Mouse (Mus musculus): Measurements from ENCODE around the gene Klrb1f. TPM values are rescaled to one million over a fixed set of nuclear protein-coding genes. Genes with fewer than 3 reads are reported as not detected.
"Not testable (repeated sequence)": the region's sequence is repeated elsewhere in the genome, so short reads cannot be mapped to it uniquely, and the experiment has no call there.

Klrb1f gene
- not detected for total RNA-seq (2021)
- long read RNA-seq, experiment 1 = 0 reads
- long read RNA-seq, experiment 2 = 0 reads

DNA sequence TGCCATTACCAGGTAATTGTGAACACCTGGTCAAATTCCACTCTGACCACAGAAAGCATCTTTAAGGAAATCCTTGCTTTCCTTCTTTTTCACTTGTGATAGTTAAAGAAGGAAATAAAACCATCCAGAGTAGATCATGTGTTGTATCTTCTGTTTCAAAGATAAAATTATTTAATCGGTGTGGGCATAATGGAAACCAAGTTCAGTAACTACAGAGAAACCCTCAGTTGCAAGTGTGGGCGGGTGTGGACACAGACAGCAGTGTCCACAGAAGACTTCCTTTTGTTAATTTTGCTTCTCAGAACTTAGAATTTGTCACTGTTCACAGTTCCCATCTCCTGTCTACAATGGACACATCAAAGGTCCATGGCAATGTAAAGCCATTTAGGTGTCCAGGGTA, at the start of gene Klrb1f:
Gene Klrb1f (plus strand): TSS at position 301 of the 400 bp plus-strand sequence.
- no peak for DNase-seq

DNA sequence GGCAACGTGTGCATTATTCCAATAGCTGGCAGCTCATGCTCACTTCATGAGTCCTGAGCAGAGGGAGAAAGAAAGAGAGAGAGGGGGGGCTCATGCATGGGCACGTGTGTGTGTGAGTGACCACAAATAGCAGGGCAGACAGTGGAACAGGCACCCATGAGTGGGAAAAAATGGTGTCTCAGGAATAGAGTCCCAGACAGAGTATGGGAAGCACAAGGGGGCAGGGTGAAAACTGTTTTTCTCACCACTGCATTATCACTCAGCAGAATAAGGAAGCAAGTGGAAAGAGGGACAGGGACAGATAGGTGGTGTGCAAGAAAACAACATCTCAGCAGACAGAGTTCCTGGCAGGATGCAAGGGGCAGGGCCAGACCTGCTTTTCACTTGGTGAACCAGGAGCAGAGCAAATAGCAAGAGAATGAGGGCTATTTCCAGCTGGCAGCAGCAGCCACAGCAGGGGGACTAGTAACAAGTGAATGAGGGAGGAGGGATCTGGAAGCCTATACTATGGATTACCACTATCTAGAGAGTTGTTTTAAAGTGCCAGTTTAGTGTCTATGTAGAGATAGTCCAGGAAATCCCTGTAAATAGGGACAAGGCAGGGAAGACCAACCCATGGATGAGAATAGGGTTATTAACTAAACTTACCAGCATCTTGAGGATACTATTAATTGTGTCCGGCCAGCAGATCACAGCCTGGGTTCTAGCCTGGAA, 49.5 kb upstream of the Klrb1f start:
- no peak for DNase-seq

DNA sequence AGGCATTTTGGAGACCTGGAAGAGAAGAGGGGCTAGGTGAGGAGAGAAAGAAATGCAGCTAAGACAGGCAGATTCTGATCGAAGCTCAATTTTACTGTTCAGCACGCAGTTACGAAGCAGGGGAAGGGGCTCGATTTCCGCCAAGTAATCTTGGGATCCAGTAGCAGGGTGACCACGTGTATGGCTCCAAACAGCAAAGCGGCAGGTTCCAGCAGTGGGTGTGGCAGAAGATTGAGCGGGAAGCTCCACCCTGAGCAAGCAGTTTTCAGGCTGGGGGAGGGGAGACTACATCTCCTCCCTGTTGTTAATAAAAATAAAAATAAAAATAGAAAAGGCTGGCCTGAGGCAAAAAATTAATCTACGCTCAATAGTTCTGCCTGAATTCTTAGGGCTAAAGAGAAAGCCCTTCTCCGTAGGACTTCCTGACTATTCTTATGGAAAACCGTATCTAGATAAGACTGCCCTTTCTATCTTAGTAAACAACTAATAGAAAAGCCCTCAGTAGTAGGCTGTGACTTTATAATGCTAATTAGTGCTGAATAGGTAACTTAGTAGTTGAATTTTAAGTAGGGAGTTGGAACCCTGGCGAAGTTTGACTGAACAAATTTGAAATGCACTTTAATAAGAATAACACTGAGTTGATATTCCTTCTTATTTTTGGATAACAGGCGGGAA, 48.8 kb upstream of the Klrb1f start:
- DNase-seq = peak in 1 of 2 experiments; percentile 37

DNA sequence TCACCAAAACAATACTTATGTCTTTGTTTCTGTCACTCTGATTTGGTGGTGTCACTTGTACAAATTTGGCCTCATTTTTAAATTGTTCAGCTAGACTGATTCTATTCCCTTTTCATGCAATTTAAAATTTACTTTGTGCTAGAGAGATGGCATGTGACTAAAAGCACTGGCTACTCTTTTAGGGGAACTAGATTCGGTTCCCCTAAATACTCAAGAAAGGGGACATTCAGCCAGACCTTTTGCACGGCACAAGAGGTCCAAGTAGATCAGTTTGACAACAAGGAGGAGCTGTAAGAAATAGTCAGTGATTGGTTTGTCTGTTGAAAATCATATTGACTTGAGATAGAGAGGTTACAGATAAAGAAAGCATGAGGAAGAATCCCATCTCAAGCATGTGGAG, 44.3 kb upstream of the Klrb1f start:
- DNase-seq = no peak

DNA sequence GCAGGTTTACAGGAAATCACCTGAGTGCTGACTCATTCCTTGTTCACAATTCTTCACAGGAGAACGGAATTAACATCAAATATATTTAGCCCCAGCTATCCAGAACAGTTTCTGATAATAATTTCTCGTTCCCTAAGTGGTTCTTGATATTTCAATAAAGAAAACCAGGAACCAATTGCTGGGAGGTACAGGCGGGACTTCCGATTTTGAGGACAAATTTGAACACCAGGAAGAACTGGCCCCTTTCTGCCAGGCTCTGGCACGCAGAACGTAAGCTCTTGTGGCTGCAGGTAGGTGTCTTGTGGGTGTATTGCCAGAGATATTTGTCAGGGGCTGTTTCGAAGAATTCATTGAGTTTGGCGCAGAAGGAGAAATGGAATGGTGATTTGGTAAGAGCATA, 37.1 kb upstream of the Klrb1f start:
- no peak for DNase-seq

DNA sequence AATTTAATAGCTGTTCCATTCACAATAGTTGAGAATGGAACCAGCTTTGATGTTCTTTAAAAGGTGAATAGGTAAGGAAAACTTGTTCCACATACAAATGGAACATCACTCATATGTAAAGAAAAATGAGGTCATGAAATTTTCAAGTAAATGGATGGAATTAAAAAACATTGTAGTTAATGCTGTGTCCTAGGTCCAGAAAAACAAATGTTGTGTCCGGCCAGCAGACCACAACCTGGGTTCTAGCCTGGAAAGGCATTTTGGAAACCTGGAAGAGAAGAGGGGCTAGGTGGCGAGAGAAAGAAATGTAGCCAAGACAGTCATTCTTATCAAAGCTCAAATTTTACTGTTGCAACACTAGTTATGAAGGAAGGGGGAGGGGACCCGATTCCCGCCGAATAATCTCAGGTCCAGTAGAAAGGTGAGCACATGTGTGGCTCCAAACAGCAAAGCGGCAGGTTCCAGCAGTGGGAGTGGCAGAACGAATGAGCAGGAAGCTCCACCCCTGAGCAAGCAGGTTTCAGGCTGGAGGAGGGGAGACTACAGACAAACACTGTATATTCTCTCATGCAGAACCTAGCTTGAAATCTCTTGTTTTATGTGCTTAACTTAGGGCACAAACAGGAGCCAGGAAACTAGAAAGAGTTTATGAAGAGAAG, 35.7 kb upstream of the Klrb1f start:
- not testable (repeated sequence) for DNase-seq

DNA sequence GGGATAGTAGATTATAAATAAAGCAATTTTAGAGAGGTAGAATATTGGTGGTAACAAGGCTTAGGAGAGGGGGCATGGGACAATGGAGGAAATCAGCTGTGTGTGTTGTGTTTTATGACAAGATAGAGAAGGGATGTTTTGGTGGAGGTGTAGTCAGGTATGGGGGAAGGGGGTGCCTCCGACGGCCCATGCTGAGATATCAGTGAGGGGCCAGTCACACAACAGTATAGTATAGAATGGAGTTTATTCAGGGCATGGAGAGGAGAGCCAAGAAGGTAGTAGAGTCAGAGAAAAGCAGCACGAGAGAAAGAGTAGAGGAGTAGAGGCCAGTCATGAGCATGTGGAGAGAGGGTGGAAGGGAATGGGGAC, 35.2 kb upstream of the Klrb1f start:
- DNase-seq = no peak

DNA sequence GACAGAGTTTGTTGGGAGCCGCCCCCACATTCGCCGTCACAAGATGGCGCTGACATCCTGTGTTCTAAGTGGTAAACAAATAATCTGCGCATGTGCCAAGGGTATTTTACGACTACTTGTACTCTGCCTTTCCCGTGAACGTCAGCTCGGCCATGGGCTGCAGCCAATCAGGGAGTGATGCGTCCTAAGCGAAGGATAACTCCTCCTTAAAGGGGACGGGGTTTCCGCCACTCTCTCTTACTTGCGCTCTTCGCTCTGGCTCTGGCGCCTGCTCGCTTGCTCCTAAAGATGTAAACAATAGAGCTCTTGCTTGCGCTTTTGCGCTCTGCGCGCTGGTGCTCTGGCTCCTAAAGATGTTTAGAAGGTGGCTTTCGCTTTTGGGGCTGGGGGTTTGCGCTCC, 33.7 kb upstream of the Klrb1f start:
- DNase-seq = not testable (repeated sequence)

DNA sequence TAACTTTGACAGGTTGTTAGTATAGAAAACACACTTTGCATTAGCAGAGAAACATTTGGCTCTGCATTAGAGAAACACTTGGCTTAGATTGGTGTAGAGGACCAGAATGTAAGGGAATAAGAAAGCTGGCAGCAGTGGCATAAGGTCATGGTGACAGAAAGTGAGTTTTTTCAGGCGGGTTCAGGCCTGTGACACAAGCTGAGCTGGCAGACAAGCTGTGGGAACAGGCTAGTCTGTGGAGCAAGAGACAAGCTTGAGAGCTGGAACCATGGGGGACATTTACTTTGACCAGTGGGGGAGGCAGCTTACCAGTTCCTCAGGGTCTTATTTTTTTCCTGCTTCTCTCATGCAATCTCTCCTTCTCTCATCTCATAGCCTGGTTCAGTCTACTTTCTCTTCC, 32.7 kb upstream of the Klrb1f start:
- DNase-seq = no peak

DNA sequence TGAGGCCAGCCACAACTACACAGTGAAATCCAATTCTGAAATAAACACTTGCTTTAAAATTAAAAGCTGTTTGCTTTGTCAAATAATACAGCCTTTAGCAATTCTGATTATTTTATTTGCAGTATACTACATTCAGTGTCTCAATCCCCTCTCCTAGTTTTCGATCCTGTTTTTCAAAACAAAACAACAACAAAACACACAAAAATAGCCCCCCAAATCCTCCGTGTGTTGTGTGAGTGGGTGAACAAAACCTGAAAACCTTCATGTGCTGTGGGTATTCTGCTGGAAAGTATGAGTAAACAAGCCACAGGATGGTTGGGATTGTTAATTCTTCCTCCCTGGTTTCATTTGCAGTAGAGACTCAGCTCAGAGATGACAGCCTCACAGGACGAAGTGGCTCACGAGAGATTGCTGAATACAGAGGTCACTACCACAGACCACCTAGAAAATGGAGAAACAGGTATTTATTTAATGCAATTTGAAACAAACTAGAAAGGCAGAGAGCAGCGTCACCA, 31.9 kb upstream of the Klrb1f start:
- no peak for DNase-seq

DNA sequence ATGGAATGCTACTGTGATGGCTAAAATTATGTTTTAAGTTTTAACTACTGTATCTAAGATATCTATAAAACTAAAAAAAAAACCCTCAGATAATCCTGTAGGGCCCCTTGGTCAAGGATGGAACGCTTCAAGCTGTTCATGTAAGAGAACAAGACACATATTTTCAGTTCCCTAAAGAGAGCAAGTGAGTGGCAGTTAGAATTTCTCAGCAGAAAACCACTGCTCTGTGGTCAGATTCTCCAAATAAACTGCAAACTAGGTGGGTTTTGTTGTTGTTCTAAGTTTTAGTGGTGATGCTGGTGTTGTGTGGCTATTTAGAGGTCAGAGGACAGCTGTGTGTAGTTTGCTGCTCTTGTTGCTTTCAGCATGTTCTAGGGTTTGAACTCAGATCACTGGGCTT, 31.3 kb upstream of the Klrb1f start:
- DNase-seq = no peak

DNA sequence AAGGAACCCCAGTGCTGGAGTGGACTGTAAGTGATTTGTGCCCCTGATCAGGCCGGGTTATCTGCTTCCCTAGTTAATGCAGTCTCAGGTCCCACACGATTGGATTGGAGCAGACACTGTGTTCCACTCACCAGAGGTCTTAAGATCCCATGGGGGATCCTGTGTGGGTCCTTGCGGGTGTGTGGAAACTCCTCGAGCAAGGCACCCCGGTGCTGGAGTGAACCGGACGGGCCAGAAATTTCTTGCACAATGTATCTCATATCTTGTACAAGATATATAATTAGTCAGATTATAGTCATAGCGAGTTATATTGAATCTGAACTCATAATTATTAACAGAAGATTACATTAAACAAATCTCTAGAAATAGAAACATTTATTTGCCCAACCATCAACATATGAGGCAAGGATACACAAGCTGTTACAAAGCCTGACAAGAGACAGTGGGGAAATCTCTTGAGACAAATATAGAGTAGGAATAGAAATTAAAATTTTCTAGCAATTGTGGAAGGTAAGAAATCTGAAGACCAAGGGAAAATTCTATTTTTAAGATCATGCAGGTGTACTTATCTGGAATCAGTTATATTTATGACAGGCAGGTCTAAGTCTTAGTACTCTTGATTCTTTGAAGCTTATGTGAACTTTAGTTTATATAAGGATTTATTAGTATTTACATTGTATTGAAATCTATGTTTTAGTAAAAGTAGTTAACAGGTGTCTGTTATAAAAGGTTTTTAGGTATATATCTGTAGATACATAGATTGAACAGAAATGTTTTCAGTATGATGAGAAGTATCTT, 18.1 kb upstream of the Klrb1f start:
- DNase-seq = no peak

DNA sequence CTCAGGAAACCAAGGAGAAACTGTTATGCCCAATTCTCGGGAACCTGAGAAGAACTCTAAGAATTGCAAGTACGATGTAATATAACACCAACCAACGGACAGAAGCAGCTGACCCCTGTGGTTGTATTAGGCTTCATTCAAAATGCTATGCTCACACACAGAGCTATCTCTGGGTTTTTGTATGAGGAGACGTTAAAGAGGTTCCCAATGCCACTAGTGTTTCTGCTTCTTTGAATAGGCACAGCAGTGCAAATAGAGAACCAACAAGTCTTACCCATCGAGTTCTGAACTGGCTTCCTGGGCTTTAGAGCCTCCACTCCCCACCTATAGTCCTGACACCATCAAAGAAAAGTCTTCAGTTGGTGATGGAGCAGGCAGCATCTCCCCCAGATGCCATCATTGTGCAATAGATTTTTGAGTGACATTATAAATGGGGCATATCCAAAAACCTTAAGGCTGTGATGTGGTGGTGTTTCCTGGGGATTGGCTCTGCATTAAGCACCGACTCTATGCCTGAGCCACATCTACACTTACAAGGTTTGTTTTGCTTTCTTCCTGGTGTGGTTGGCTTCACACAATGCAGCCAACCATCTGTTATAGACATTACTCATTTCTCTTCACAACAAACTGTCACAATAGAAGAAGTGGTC, 15.4 kb upstream of the Klrb1f start:
- DNase-seq = no peak

DNA sequence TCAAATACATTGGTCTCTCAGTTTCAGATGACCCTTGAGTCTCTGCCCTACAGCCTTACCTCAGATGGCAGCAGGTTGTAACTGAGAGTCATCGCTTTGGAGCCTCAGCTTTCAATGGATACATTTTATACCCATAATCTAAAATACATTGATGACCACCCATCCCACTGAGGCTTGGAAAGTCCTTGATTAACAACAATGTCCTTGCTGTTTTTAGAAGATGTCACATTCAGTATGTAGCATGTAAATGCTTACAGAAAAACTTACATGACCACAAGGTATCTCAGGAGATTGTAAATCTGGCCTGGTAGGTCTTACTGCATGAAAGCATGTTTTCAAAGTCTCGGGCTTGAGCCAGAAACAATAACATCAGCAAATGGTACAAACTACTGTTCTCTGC, 14.7 kb upstream of the Klrb1f start:
- DNase-seq = no peak

DNA sequence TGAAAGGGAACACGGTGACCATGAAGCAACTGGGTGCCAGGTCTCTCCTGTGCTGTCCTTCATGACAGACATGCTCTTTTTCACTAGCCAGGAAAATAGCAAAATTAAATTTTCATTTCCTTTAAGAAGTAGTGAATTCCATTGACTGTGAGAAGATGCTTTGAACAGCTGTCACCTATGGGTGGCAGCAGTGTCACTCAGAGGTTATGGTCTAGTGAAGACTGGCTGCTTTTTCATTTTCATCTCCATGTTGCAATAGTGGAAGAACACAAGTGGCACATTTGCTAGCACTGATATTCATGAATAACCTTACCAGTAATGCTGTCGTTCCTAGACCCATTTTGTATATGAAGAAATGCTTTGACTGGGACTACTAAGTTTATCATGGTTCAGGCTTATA, 12.3 kb upstream of the Klrb1f start:
- peak in 1 of 2 experiments; percentile 17 for DNase-seq

DNA sequence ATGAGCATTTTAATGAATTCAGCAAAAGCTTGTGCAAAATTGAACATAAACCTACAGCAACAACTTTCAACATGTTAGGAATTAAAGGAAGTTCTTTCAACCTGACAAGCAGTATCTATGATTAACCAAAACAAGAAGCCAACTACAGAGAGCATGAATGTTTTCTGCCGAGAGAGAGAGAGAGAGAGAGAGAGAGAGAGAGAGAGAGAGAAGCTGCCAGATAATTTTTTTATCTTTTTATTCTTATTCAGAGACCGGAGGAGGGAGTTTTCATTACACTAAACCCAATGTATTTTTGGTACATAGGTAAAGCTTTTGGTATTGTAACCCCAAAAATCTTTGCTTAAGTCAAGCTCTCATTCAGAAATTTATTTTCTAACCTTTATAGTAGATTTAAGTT, 10.7 kb upstream of the Klrb1f start:
- DNase-seq = no peak

DNA sequence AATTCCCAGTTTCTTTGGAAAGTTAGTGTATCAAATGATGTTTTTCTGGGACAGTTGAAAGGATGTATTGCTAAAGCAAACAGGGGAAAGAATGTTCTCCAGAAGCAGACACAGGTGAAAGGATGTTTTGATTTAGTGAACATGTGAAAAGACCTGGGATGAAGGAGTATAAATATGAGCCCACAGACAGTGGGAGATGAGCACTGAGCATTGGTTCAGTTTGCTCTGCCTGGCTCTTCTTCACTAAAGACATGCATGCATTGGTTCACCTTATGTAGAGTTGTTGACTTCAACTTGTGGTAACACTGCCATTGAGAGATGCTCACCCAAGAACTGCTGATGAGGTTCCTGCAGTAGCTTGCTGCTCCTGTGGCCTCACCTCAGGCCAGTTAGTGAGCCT, 9.4 kb upstream of the Klrb1f start:
- no peak for DNase-seq

DNA sequence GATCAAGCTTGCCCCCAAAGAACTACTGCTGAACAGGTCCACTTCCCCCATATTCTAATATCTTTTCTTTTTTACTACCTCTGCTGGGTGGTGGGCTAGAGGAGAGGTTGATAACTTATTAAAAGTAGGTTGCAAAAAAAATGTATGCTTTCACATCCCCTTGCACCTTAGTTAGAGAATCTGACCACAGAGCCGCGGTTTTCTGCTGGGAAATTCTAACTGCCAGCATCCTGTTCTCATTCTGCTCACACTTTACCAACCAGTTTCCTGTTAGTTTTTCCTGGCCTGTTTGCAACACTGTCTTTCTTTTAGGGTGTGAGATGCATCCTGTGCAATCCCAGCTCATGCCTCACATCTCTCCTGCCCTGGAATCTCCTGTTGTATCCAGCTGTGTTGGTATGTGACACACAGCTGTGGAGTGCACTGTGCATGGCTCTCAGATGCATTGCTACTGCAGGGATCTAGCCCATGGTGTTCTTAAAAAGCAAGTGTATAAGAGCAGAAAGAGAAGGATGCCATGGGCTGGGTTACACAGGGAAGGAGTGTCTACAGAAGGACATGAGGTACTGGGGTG, 8.7 kb upstream of the Klrb1f start:
- no peak for DNase-seq

DNA sequence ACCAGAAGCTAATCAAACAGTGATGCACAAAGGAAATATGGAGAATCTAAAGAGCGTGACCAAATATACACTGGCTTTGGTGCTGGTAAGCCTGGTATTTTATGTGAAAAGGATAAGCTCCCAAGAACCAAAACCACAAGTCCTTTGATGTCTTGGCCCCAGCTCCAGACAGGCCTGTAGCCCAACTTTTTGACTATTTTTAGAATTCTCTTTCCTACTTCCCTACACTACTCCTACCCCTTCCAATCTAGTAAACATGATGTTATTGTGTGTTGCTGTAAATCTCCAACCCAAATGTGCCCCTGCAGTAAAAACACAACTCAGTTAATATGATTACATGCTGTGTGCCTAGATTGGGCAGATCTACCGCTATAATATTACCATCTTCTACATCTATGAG, 4.2 kb upstream of the Klrb1f start:
- DNase-seq = no peak

DNA sequence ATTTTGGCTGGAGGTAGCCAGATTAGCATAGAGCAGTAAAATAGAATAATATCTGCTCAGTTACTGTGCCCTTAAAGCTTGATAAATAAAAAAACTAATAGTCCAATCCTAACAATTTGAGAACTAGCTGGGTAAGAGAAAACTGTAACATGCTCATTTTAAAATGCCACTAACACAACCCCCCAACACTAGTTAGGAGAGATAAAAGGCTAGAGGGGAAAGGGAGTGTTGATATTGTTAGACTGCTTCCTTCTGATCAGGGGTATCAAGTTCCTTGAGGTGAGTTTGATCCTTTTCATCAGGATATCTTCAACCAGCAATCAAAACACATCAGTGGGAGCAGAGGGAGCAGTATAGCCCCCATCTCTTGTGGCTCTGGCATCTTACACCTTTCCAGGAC, 3.2 kb upstream of the Klrb1f start:
- DNase-seq = no peak

DNA sequence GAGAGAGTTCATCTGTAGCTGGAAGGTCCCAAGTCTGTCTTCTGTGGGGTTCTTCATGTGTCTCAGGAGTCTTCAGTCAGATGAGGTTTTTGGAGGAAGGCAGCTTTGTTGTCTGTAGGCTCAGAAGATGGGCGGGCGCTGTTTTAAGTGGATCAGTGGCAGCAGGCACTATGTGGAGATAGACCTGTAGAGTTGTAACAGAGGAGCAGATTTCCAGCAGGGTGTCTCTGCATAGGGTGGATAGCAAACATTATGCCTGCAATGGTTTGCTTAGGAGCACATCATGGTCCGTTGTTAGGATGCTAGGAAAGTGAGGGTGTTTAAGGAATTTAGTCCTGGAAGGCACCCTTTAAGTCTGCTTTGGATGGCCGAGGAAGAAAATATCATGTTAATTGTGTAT, 2.7 kb downstream of the Klrb1f start:
- no peak for DNase-seq

Measured in heart, adult 18-20 months (tissue).